Mouse (Mus musculus) thymus, adult 2 months (tissue): ENCODE results near the gene Prkce. TPM values are rescaled to one million over a fixed set of nuclear protein-coding genes. Genes with fewer than 3 reads are reported as not detected.

Experiments used
- DNase-seq: peaks from one replicate; pipeline ENCODE4 v3.0.0; 2021
- H3K27ac ChIP-seq: fragments of 200-500 bp; 2 replicates; pipeline ENCODE4 v1.5.1; 2012; ENCODE audit warnings: low read length, control low read depth; ENCODE audit not compliant: control insufficient read depth, insufficient read depth
- H3K27me3 ChIP-seq: fragments of 200-500 bp; 2 replicates; pipeline ENCODE4 v1.6.1; 2012; ENCODE audit warnings: mild to moderate bottlenecking, low read length, moderate library complexity, mixed read lengths; ENCODE audit not compliant: control insufficient read depth, insufficient read depth
- H3K36me3 ChIP-seq: fragments of 200-500 bp; 2 replicates; pipeline ENCODE4 v1.6.1; 2012; ENCODE audit warnings: mild to moderate bottlenecking, low read length, moderate library complexity; ENCODE audit not compliant: control insufficient read depth, insufficient read depth
- H3K4me1 ChIP-seq: fragments of 200-500 bp; replicated peaks from 2 replicates; pipeline ENCODE4 v1.6.1; 2012; ENCODE audit warnings: low read length; ENCODE audit not compliant: control insufficient read depth, insufficient read depth
- H3K4me3 ChIP-seq: fragments of 200-500 bp; 2 replicates; pipeline ENCODE4 v1.5.1; 2012; ENCODE audit warnings: mild to moderate bottlenecking, low read length, control low read depth, moderate library complexity; ENCODE audit not compliant: control insufficient read depth, insufficient read depth
- CTCF ChIP-seq: fragments of 200-500 bp; IDR thresholded peaks from 2 replicates; pipeline ENCODE4 v1.5.1; 2012; ENCODE audit warnings: mild to moderate bottlenecking, control low read depth, low read length, moderate library complexity, borderline replicate concordance; ENCODE audit not compliant: control insufficient read depth, poor library complexity, insufficient read depth; ENCODE audit errors: extremely low read depth
- POLR2A ChIP-seq: fragments of 200-500 bp; IDR thresholded peaks from 2 replicates; pipeline ENCODE4 v1.6.1; 2012; ENCODE audit warnings: mild to moderate bottlenecking, low read length, control low read depth, moderate library complexity; ENCODE audit not compliant: control insufficient read depth, poor library complexity, insufficient read depth; ENCODE audit errors: extremely low read depth
- WGBS: fragments of 180-500 bp; shearing (Covaris S2); methylation state at CpG from one replicate; pipeline ENCODE4 v1.1.7; 2018; 5-methylcytosine and 5-hydroxymethylcytosine counted together
- polyA plus RNA-seq: library from polyadenylated mRNA; depleted of rRNA; stranded (reverse); fragments of >200 nt; gene quantifications from 2 replicates; pipeline ENCODE4 v1.2.3, GENCODE M21; 2012

Gene Prkce
- polyA plus RNA-seq, 1 experiment, result 1.6 TPM

DNA sequence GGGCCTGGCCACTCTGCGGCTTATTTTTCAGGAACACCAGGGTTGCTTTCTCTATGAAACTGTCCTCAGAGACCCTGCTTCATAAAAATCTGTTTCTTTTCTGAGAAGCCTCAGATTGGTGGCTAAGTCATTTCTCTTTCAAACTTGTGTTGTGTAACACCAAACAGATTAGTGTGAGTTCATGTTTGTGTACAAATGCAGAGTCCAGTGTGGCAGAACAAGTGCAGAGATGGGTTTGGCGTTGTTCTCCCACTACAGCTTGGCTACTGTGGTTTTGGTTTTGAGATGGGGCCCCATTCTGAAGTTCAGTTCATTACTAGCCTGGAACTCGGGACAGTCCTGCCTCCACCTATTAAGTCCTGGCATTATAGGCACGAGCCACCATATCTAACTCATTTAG, 329.7 kb downstream of the Prkce start:
- TF ChIP-seq POLR2A (no peak), CTCF (no peak)
- no peak overlapping the region for H3K27ac ChIP-seq
- no peaks in the 10 kb centered on the region for H3K27me3 ChIP-seq
- H3K4me3 ChIP-seq, result no peak overlapping the region
- H3K4me1 ChIP-seq, result no peaks in the 10 kb centered on the region
- DNase-seq, result no peak
- WGBS, result 84% methylated on average over 4 of the region's 4 CpGs
- H3K36me3 ChIP-seq, result no peaks in the 10 kb centered on the region

DNA sequence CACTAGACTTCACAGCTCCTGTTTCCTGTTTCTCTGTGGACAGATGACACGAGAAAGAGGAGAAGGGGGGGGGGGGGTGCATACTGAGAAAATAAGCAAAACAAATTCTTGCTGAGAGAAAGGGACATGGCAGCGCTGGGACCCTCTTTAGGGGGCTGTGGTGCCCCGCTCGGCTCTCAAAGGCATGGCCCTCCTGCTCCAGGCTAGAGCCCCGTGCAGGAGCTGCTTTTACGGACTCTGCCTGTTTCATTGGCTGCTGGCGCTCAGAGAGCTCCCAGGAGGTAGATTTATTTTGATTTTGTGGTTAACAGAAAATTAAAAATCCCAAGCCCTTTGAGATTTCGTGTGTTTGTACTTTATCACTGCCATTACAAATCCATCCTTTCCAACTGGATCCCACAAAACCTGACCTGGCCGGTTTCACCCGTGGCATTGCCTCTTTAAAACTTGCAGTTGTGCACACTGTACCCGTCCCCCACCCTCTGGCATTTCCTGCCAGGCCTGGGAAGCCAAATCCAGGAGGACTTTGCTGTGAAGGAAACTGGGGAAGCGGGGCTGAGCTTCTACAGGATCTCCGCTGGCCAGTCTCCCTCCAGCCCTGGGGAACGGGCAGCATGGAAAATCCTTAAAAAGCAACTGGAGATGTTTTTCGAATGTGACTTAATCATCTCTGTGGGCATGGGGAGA, 331.9 kb downstream of the Prkce start:
- TF ChIP-seq CTCF (no peak), POLR2A (no peak)
- WGBS, result 83% methylated on average over 15 of the region's 15 CpGs
- no peak for DNase-seq

DNA sequence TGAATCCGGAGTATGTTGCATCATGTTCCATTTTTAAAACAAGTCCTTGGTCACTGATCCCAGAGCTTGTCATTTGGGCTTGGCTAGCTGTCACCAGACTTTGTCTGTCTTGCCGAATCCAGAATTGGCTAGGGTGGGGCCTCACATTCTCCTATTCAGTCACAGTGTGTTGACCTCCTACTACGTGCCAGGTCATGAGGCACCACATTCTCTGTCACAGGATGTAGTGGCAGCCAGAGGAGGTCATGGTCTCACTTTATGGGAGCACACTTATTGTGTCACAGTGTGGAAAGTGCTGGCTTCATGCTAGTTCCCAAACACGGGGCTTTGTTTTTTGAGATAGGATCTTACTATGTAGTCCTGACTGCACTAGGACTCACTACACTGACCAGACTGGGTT, 333.8 kb downstream of the Prkce start:
- no peak for DNase-seq
- Histone ChIP-seq H3K27ac (no peak overlapping the region), H3K4me3 (no peak overlapping the region), H3K27me3 (no peaks in the 10 kb centered on the region), H3K36me3 (no peaks in the 10 kb centered on the region), H3K4me1 (no peaks in the 10 kb centered on the region)
- TF ChIP-seq CTCF (no peak), POLR2A (no peak)
- 95% methylated on average over 4 of the region's 4 CpGs for WGBS

More for the DNA sequence above, 331.9 kb downstream of the Prkce start:
- Histone ChIP-seq H3K27me3 (no peaks in the 10 kb centered on the region), H3K4me3 (no peak overlapping the region), H3K27ac (no peak overlapping the region), H3K4me1 (no peaks in the 10 kb centered on the region), H3K36me3 (no peaks in the 10 kb centered on the region)

DNA sequence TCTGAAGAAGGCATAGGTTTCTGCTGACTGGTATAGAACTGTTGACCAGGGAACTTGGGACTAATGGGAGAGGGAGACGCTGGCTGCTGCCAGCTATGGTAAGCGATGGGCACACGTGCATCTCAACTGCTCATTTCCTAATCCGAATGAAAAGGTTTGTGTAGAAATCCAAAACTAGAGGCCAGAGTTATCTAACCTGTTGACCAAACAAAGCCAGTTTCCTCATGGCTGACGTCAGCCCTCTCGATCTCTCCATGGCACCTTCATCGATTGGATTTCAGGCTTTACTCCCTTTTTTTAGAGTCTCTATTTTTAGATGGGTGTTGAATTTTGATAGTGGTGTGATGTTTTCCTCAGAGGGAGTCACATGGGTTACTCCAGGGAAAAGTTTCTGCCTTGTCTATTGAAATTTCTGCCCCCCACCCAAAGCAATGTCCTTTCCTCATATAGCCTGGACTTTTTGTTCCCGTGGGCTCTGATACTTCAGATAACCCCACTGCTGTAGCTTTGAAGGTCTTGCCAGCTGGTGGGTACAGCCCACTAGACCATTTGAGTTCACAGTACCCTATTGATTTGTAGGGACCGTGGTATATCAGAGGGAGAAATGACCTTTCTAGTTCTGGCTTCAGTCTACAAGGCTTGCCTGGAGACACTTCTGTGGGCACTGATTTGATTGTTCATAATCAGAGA, 335.8 kb downstream of the Prkce start:
- Histone ChIP-seq H3K4me1 (no peaks in the 10 kb centered on the region), H3K27ac (no peak overlapping the region), H3K4me3 (no peak overlapping the region), H3K36me3 (no peaks in the 10 kb centered on the region), H3K27me3 (no peaks in the 10 kb centered on the region)
- DNase-seq, result no peak
- TF ChIP-seq POLR2A, result no peak
- no peak for TF ChIP-seq CTCF
- 97% methylated on average over 9 of the region's 9 CpGs for WGBS

DNA sequence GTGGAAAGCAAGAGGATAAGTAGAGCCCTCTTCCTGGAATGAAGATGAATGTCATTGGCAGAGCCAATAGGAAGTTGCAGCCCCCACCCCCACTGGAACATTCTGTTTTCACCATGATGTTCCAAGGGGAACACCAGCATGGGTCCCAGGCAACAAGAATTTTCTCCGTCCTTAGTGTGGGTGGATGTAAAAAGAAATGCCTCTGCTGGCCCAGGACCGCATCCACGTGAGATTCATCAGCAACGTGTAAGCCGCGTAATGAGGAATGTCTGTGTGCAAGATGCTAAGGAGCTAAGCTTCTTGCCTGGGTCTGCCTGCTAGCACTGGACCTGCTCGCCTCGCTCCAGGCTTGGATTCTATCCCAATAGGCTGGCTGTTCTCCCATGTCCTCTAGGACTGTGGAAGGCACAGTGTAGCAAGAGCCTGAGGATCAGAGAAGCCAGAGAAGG, 337.6 kb downstream of the Prkce start, which contains the start of gene Gm10309:
Gene Gm10309 (minus strand): TSS at position 50 of the 449 bp plus-strand sequence.
- Histone ChIP-seq H3K27ac (no peak within 1 kb of the TSS), H3K4me3 (no peak within 1 kb of the TSS), H3K4me1 (no peaks in the 10 kb centered on the region), H3K36me3 (no peaks in the 10 kb centered on the region), H3K27me3 (no peaks in the 10 kb centered on the region)
- DNase-seq, result no peak
- 99% methylated on average over 8 of the region's 8 CpGs for WGBS
- TF ChIP-seq POLR2A (no peak), CTCF (no peak)

DNA sequence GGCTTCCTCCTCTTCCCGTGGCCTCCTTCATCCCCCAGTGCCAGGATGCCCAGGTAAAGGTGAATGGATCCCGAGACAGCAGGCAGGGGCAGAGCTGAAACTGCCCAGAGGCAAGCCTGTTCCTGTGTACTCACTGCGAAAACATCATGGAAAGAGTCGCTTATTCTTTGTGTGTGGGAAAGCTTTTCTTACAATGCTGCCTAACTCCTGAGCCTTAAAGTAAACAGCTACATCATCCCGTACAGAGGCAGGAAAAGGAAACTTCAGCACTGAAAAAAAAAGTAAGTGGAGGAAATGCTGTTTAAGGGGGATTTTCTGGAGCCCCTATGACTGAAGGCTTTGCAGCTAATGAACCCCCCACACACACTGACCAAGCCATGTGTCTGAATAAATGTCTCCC, 339.3 kb downstream of the Prkce start:
- Histone ChIP-seq H3K4me1 (no peaks in the 10 kb centered on the region), H3K27ac (no peak overlapping the region), H3K4me3 (no peak overlapping the region), H3K36me3 (no peaks in the 10 kb centered on the region), H3K27me3 (no peaks in the 10 kb centered on the region)
- TF ChIP-seq CTCF (no peak), POLR2A (no peak)
- WGBS, result 86% methylated on average over 5 of the region's 5 CpGs
- no peak for DNase-seq
